Mouse (Mus musculus): Measurements from ENCODE around the gene Btbd3. TPM values are rescaled to one million over a fixed set of nuclear protein-coding genes. Genes with fewer than 3 reads are reported as not detected.
"Not testable (repeated sequence)": the region's sequence is repeated elsewhere in the genome, so short reads cannot be mapped to it uniquely, and the experiment has no call there.

Gene Btbd3
- polyA plus RNA-seq, 1 experiment: not detected

GRCm38 (mm10) chr2:138290154-138290553, 33.8 kb downstream of the Btbd3 start:
- Histone ChIP-seq H3K4me3 (replicated peaks) (no peak overlapping the region), H3K9me3 (ENCODE audit: control insufficient read depth, low read length) (peaks cover 4% of the 10 kb centered on the region), H3K4me1 (ENCODE audit: control insufficient read depth) (no peaks in the 10 kb centered on the region), H3K36me3 (ENCODE audit: control insufficient read depth) (no peaks in the 10 kb centered on the region; the same call in 1 of the 2 replicates), H3K27me3 (ENCODE audit: control insufficient read depth) (no peaks in the 10 kb centered on the region)
- TF ChIP-seq GATA1 (IDR thresholded peaks at IDR 0.05; ENCODE audit: low read length) (no peak), TAL1 (IDR thresholded peaks at IDR 0.05; ENCODE audit: low read length) (no peak)

GRCm38 (mm10) chr2:138294286-138294685, 37.9 kb downstream of the Btbd3 start:
- TF ChIP-seq TAL1 (IDR thresholded peaks at IDR 0.05; ENCODE audit: low read length) (no peak), GATA1 (IDR thresholded peaks at IDR 0.05; ENCODE audit: low read length) (no peak)
- H3K27me3 ChIP-seq (ENCODE audit: control insufficient read depth): no peaks in the 10 kb centered on the region
- no peaks in the 10 kb centered on the region for H3K36me3 ChIP-seq (ENCODE audit: control insufficient read depth)
- no peaks in the 10 kb centered on the region for H3K4me1 ChIP-seq (ENCODE audit: control insufficient read depth)
- no peak overlapping the region for H3K4me3 ChIP-seq (replicated peaks)
- H3K9me3 ChIP-seq (ENCODE audit: control insufficient read depth, low read length): peaks cover 8% of the 10 kb centered on the region; the same call in 1 of the 2 replicates

- TF ChIP-seq TAL1 (IDR thresholded peaks at IDR 0.05; ENCODE audit: low read length) (no peak), GATA1 (IDR thresholded peaks at IDR 0.05; ENCODE audit: low read length) (no peak)
- H3K4me1 ChIP-seq (ENCODE audit: control insufficient read depth): no peaks in the 10 kb centered on the region
- no peak overlapping the region for H3K4me3 ChIP-seq (replicated peaks)
Observed at GRCm38 (mm10) chr2:138306236-138306635, 49.9 kb downstream of the Btbd3 start.

GRCm38 (mm10) chr2:138315644-138316043, 59.3 kb downstream of the Btbd3 start:
- TF ChIP-seq TAL1 (IDR thresholded peaks at IDR 0.05; ENCODE audit: low read length) (no peak), GATA1 (IDR thresholded peaks at IDR 0.05; ENCODE audit: low read length) (no peak)

More at GRCm38 (mm10) chr2:138306236-138306635, 49.9 kb downstream of the Btbd3 start:
- Histone ChIP-seq H3K27me3 (ENCODE audit: control insufficient read depth) (no peaks in the 10 kb centered on the region), H3K36me3 (ENCODE audit: control insufficient read depth) (no peaks in the 10 kb centered on the region), H3K9me3 (ENCODE audit: control insufficient read depth, low read length) (peaks cover 2% of the 10 kb centered on the region; the same call in 1 of the 2 replicates)

GRCm38 (mm10) chr2:138320408-138320807, 64.0 kb downstream of the Btbd3 start:
- Histone ChIP-seq H3K9me3 (ENCODE audit: control insufficient read depth, low read length) (peaks cover 7% of the 10 kb centered on the region), H3K36me3 (ENCODE audit: control insufficient read depth) (no peaks in the 10 kb centered on the region), H3K27me3 (ENCODE audit: control insufficient read depth) (no peaks in the 10 kb centered on the region), H3K4me3 (replicated peaks) (no peak overlapping the region), H3K4me1 (ENCODE audit: control insufficient read depth) (no peaks in the 10 kb centered on the region)
- TF ChIP-seq TAL1 (IDR thresholded peaks at IDR 0.05; ENCODE audit: low read length) (no peak), GATA1 (IDR thresholded peaks at IDR 0.05; ENCODE audit: low read length) (no peak)

More at GRCm38 (mm10) chr2:138315644-138316043, 59.3 kb downstream of the Btbd3 start:
- Histone ChIP-seq H3K9me3 (ENCODE audit: control insufficient read depth, low read length) (peaks cover 3% of the 10 kb centered on the region; the same call in 1 of the 2 replicates), H3K36me3 (ENCODE audit: control insufficient read depth) (no peaks in the 10 kb centered on the region), H3K27me3 (ENCODE audit: control insufficient read depth) (no peaks in the 10 kb centered on the region), H3K4me1 (ENCODE audit: control insufficient read depth) (no peaks in the 10 kb centered on the region), H3K4me3 (replicated peaks) (no peak overlapping the region)

- no peaks in the 10 kb centered on the region for H3K4me1 ChIP-seq (ENCODE audit: control insufficient read depth)
- H3K27me3 ChIP-seq (ENCODE audit: control insufficient read depth): no peaks in the 10 kb centered on the region
- H3K36me3 ChIP-seq (ENCODE audit: control insufficient read depth): no peaks in the 10 kb centered on the region
- H3K4me3 ChIP-seq (replicated peaks): no peak overlapping the region
- peaks cover 7% of the 10 kb centered on the region for H3K9me3 ChIP-seq (ENCODE audit: control insufficient read depth, low read length)
- TF ChIP-seq GATA1 (IDR thresholded peaks at IDR 0.05; ENCODE audit: low read length): no peak
- no peak for TF ChIP-seq TAL1 (IDR thresholded peaks at IDR 0.05; ENCODE audit: low read length)
Observed at GRCm38 (mm10) chr2:138321041-138321481, 64.7 kb downstream of the Btbd3 start.

- no peaks in the 10 kb centered on the region for H3K36me3 ChIP-seq (ENCODE audit: control insufficient read depth)
- peaks cover 9% of the 10 kb centered on the region for H3K9me3 ChIP-seq (ENCODE audit: control insufficient read depth, low read length)
- H3K4me3 ChIP-seq (replicated peaks): no peak overlapping the region
- no peaks in the 10 kb centered on the region for H3K27me3 ChIP-seq (ENCODE audit: control insufficient read depth)
- H3K4me1 ChIP-seq (ENCODE audit: control insufficient read depth): no peaks in the 10 kb centered on the region
- TF ChIP-seq TAL1 (IDR thresholded peaks at IDR 0.05; ENCODE audit: low read length) (no peak), GATA1 (IDR thresholded peaks at IDR 0.05; ENCODE audit: low read length) (no peak)
Observed at GRCm38 (mm10) chr2:138322270-138323114, 66.1 kb downstream of the Btbd3 start.

- Histone ChIP-seq H3K4me1 (ENCODE audit: control insufficient read depth) (no peaks in the 10 kb centered on the region), H3K36me3 (ENCODE audit: control insufficient read depth) (no peaks in the 10 kb centered on the region), H3K9me3 (ENCODE audit: control insufficient read depth, low read length) (peaks cover 11% of the 10 kb centered on the region), H3K27me3 (ENCODE audit: control insufficient read depth) (no peaks in the 10 kb centered on the region), H3K4me3 (replicated peaks) (no peak overlapping the region)
- TF ChIP-seq GATA1 (IDR thresholded peaks at IDR 0.05; ENCODE audit: low read length) (no peak), TAL1 (IDR thresholded peaks at IDR 0.05; ENCODE audit: low read length) (no peak)
Observed at GRCm38 (mm10) chr2:138326367-138326766, 70.0 kb downstream of the Btbd3 start.

- not testable (repeated sequence) for H3K4me3 ChIP-seq (replicated peaks); H3K4me1 ChIP-seq (ENCODE audit: control insufficient read depth); H3K9me3 ChIP-seq (ENCODE audit: control insufficient read depth, low read length); H3K27me3 ChIP-seq (ENCODE audit: control insufficient read depth); H3K36me3 ChIP-seq (ENCODE audit: control insufficient read depth)
Observed at GRCm38 (mm10) chr2:138334198-138334597, 77.8 kb downstream of the Btbd3 start.

Measured in erythroblast, embryonic 14.5 days (primary cell).